Comparison of ENCODE assay signal across 8 mouse cellular contexts in genomic region chr1:93825771-93826539, GRCm38 (mm10). TPM values are rescaled to one million over a fixed set of nuclear protein-coding genes. Genes with fewer than 3 reads are reported as not detected.
A peak's percentile ranks its signal among the peaks of the same experiment; 100 is the strongest.
DNase-seq lines count a peak whose midpoint lies in the region; ATAC-seq and TF ChIP-seq lines count a peak whose summit lies in the region.

No protein-coding gene starts in this region.

- H3K4me2 ChIP-seq in hindbrain, embryonic 14.5 days (replicated peaks), result peak overlapping the region; percentile 92

- H3K4me1 ChIP-seq in hindbrain, embryonic 14.5 days (replicated peaks; ENCODE audit: control insufficient read depth, insufficient read depth, low read length), result peaks cover 13% of the 10 kb centered on the region

- peaks cover 3% of the 10 kb centered on the region for H3K36me3 ChIP-seq in C2C12 (ENCODE audit: control insufficient read depth, insufficient read depth)
- peaks cover 8% of the 10 kb centered on the region for H3K36me3 ChIP-seq in hindbrain, embryonic 14.5 days (replicated peaks; ENCODE audit: control insufficient read depth, insufficient read depth)

- H3K79me2 ChIP-seq in C2C12 (ENCODE audit: control insufficient read depth, insufficient read depth), result no peaks in the 10 kb centered on the region

- peak overlapping the region; percentile 35 for H3K4me3 ChIP-seq in C2C12 (ENCODE audit: insufficient read depth, poor library complexity, severe bottlenecking)
- H3K4me3 ChIP-seq in hindbrain, embryonic 14.5 days (replicated peaks; ENCODE audit: low read length), result peak overlapping the region; percentile 43

- ATAC-seq in frontal cortex, adult (ENCODE audit: low TSS enrichment), result peak; percentile 35
- ATAC-seq in common myeloid progenitor, adult 5-6 weeks (replicated peaks; ENCODE audit: low read depth, poor library complexity, severe bottlenecking), result 0 out of 2 replicates have a peak, but pooled peaks have one; percentile 6
- ATAC-seq in hindbrain, embryonic 14.5 days (ENCODE audit: low FRiP score), result peak; percentile 28; the same call in 1 of the 2 replicates
- ATAC-seq in megakaryocyte, adult 5-6 weeks (ENCODE audit: poor library complexity, severe bottlenecking), result 0 out of 2 replicates have a peak, but pooled peaks have one; percentile 11

- peak overlapping the region; percentile 19 for H3ac ChIP-seq in C2C12 (ENCODE audit: control insufficient read depth, insufficient read length, low read depth)

- DNase-seq in frontal cortex, adult 2 months (ENCODE audit: extremely low spot score in 1 of 2, low spot score in 1 of 2), result no peak
- peak; percentile 40 for DNase-seq in hindbrain, embryonic 14.5 days (ENCODE audit: low spot score)
- peak; percentile 10 to 18 for DNase-seq in thymus, postnatal 10 days (ENCODE audit: low spot score in 2 of 2)
- no peak for DNase-seq in urinary bladder, postnatal 25 days (ENCODE audit: low spot score)

- peak overlapping the region; percentile 71 for H3K9ac ChIP-seq in hindbrain, embryonic 14.5 days

- no peaks in the 10 kb centered on the region for H3K9me3 ChIP-seq in hindbrain, embryonic 14.5 days (ENCODE audit: control insufficient read depth, low read length)

- H3K27ac ChIP-seq in hindbrain, embryonic 14.5 days, result peak overlapping the region; percentile 94

- H3K79me3 ChIP-seq in C2C12 (ENCODE audit: low read depth), result no peaks in the 10 kb centered on the region

- TF ChIP-seq CTCF in C2C12 (IDR thresholded peaks at IDR 0.05; ENCODE audit: control insufficient read depth, insufficient read depth, insufficient read length), result no peak

- 43% methylated on average over 27 of the region's 27 CpGs for WGBS in hindbrain, embryonic 14.5 days

- H3K27me3 ChIP-seq in C2C12 (ENCODE audit: control insufficient read depth, insufficient read depth, insufficient read length), result no peaks in the 10 kb centered on the region
- H3K27me3 ChIP-seq in hindbrain, embryonic 14.5 days (ENCODE audit: control insufficient read depth, insufficient read depth, low read length), result no peaks in the 10 kb centered on the region

TF ChIP-seq in C2C12, 6 proteins besides CTCF, POLR2A, EP300 and RAD21:
- TF ChIP-seq MYOG (IDR thresholded peaks at IDR 0.05; ENCODE audit: control insufficient read depth, extremely low read depth, insufficient read length), result no peak
- TF ChIP-seq MYOD1 (IDR thresholded peaks at IDR 0.05; ENCODE audit: control insufficient read depth, insufficient read length, low read depth), result no peak
- TF ChIP-seq USF1 (IDR thresholded peaks at IDR 0.05; ENCODE audit: low read depth), result no peak
- no peak for TF ChIP-seq CEBPB (IDR thresholded peaks at IDR 0.05; ENCODE audit: low read depth)
- TF ChIP-seq MAX (IDR thresholded peaks at IDR 0.05), result no peak
- TF ChIP-seq FOSL1 (IDR thresholded peaks at IDR 0.05; ENCODE audit: insufficient read depth, low read length, poor library complexity, severe bottlenecking), result no peak

RNA-seq across cellular contexts. Expression of gene D2hgdh, which starts 1.2 kb away (rescaled TPM):
- 17.3 and 17.6 TPM in 2 replicates for polyA plus RNA-seq in frontal cortex, adult 2 months (2012; rRNA removed)
- polyA plus RNA-seq in C2C12 (2012; fragmentation: generic; extraction: Trizol), result 6.6 TPM
- 17.0 and 19.1 TPM in 2 replicates for total RNA-seq in common myeloid progenitor, adult 5-6 weeks (2017)
- 11.3 and 12.5 TPM in 2 replicates for polyA plus RNA-seq in hindbrain, embryonic 14.5 days (2014; fragmentation: Nextera tagmentation; extraction: Ambion mirVana)
- total RNA-seq in megakaryocyte, adult 5-6 weeks (2015), result 10.8 and 12.4 TPM in 2 replicates
- 13.2 and 15.2 TPM in 2 replicates for total RNA-seq in megakaryocyte, adult 5-6 weeks (2017)

RNA-seq across cellular contexts. Expression of gene Ing5, which starts 22.2 kb away (rescaled TPM):
- polyA plus RNA-seq in frontal cortex, adult 2 months (2012; rRNA removed), result 8.1 and 8.4 TPM in 2 replicates
- polyA plus RNA-seq in C2C12 (2012; fragmentation: generic; extraction: Trizol), result 6.1 TPM
- 38.1 and 42.1 TPM in 2 replicates for total RNA-seq in common myeloid progenitor, adult 5-6 weeks (2017)
- 8.4 and 9.3 TPM in 2 replicates for polyA plus RNA-seq in hindbrain, embryonic 14.5 days (2014; fragmentation: Nextera tagmentation; extraction: Ambion mirVana)
- 8.3 and 11.1 TPM in 2 replicates for total RNA-seq in megakaryocyte, adult 5-6 weeks (2015)
- total RNA-seq in megakaryocyte, adult 5-6 weeks (2017), result 22.1 and 26.3 TPM in 2 replicates

RNA-seq across cellular contexts. Expression of gene Dtymk, which starts 24.2 kb away (rescaled TPM):
- 95.9 and 97.4 TPM in 2 replicates for polyA plus RNA-seq in frontal cortex, adult 2 months (2012; rRNA removed)
- polyA plus RNA-seq in C2C12 (2012; fragmentation: generic; extraction: Trizol), result 255 TPM
- 249 and 271 TPM in 2 replicates for total RNA-seq in common myeloid progenitor, adult 5-6 weeks (2017)
- polyA plus RNA-seq in hindbrain, embryonic 14.5 days (2014; fragmentation: Nextera tagmentation; extraction: Ambion mirVana), result 143 and 148 TPM in 2 replicates
- 89.6 and 94.6 TPM in 2 replicates for total RNA-seq in megakaryocyte, adult 5-6 weeks (2015)
- 78.7 and 94.6 TPM in 2 replicates for total RNA-seq in megakaryocyte, adult 5-6 weeks (2017)

RNA-seq across cellular contexts. Expression of gene Gal3st2, which starts 35.2 kb away (rescaled TPM):
- 0.06 and 0.11 TPM in 2 replicates for polyA plus RNA-seq in frontal cortex, adult 2 months (2012; rRNA removed)
- polyA plus RNA-seq in C2C12 (2012; fragmentation: generic; extraction: Trizol), result not detected
- total RNA-seq in common myeloid progenitor, adult 5-6 weeks (2017), result not detected in 2 replicates
- not detected in 2 replicates for polyA plus RNA-seq in hindbrain, embryonic 14.5 days (2014; fragmentation: Nextera tagmentation; extraction: Ambion mirVana)
- not detected in 2 replicates for total RNA-seq in megakaryocyte, adult 5-6 weeks (2015)
- total RNA-seq in megakaryocyte, adult 5-6 weeks (2017), result not detected in 2 replicates

Comparison
In these comparisons a context has a peak if more than half of its experiments do, and no peak if none do; other contexts are left out.
1. DNase-seq: peak in hindbrain, embryonic 14.5 days (single experiment) and thymus, postnatal 10 days (2 of 2); none in frontal cortex, adult 2 months (0 of 2) and urinary bladder, postnatal 25 days (single experiment).
2. Peak in every context shown above with its lines, with median percentiles within 50 percentile points of each other: ATAC-seq.